Mouse (Mus musculus) kidney, embryonic 14.5 days (tissue): Measurements from ENCODE around the gene Stxbp5. TPM values are rescaled to one million over a fixed set of nuclear protein-coding genes. Genes with fewer than 3 reads are reported as not detected.

ENCODE experiments used
- ATAC-seq: fragments of 200-750 bp; cut with Nextera tagmentation; 2 replicates; pipeline ENCODE4 v1.8.0; 2017; ENCODE audit warnings: moderate number of reproducible peaks, mild to moderate bottlenecking, moderate TSS enrichment, moderate library complexity; ENCODE audit not compliant: low FRiP score, low TSS enrichment
- H3K27ac ChIP-seq: fragments of 300-500 bp; sonication (generic); 2 replicates; pipeline ENCODE4 v1.5.1; 2014; ENCODE audit warnings: low read depth, mild to moderate bottlenecking, low read length, moderate library complexity, mixed read lengths
- H3K27me3 ChIP-seq: fragments of 300-500 bp; sonication (generic); 2 replicates; pipeline ENCODE4 v1.6.1; 2014; ENCODE audit warnings: mild to moderate bottlenecking, low read length; ENCODE audit not compliant: control insufficient read depth, insufficient read depth
- H3K36me3 ChIP-seq: fragments of 300-500 bp; sonication (generic); 2 replicates; pipeline ENCODE4 v1.6.1; 2014; ENCODE audit warnings: low read length, mixed read lengths; ENCODE audit not compliant: control insufficient read depth, insufficient read depth
- H3K4me1 ChIP-seq: fragments of 300-500 bp; sonication (generic); 2 replicates; pipeline ENCODE4 v1.6.1; 2014; ENCODE audit warnings: low read length, mixed read lengths; ENCODE audit not compliant: control insufficient read depth, insufficient read depth
- H3K4me2 ChIP-seq: fragments of 300-500 bp; sonication (generic); replicated peaks from 2 replicates; pipeline ENCODE4 v1.6.1; 2014; ENCODE audit warnings: low read depth, mild to moderate bottlenecking, low read length
- H3K4me3 ChIP-seq: fragments of 300-500 bp; sonication (generic); 2 replicates; pipeline ENCODE4 v1.5.1; 2014; ENCODE audit warnings: mild to moderate bottlenecking, low read length
- H3K9ac ChIP-seq: fragments of 300-500 bp; sonication (generic); 2 replicates; pipeline ENCODE4 v1.6.1; 2014; ENCODE audit warnings: low read depth, mild to moderate bottlenecking, low read length, moderate library complexity
- H3K9me3 ChIP-seq: fragments of 300-500 bp; sonication (generic); 2 replicates; pipeline ENCODE4 v1.6.1; 2016; ENCODE audit warnings: low read length; ENCODE audit not compliant: control insufficient read depth
- WGBS: fragments of 180-500 bp; shearing (Covaris S2); extraction: QIAGEN DNeasy Blood & Tissue Kit; methylation state at CpG from one replicate; pipeline ENCODE4 v1.1.7; 2014; 5-methylcytosine and 5-hydroxymethylcytosine counted together
- polyA plus RNA-seq: library from polyadenylated mRNA; unstranded; fragments of >200 nt; fragmentation: Nextera tagmentation; extraction: Ambion mirVana; gene quantifications from 2 replicates; pipeline ENCODE4 v1.2.1, GENCODE M21; 2014

Gene Stxbp5
- polyA plus RNA-seq, 1 experiment from 2014 or later = 6.9 TPM

DNA sequence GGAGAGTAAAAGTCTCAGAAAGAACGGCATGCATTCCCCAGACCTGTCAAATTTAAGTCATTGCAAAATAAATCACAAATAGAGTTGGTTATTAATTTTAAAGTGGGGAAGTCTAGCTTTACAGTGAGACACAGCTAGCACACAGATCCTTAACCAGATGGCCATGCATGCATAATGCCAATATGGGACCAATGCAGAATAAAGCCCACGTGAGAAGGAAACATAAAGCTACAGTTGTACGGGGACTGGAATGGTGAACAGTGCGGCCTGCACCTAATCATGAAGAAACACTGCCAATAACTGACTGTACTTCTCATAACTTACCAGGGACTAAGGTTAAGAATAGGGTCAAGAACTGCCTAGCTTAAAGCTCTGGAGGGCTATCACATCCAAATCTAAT lies 67.9 kb downstream of the Stxbp5 start:
- Histone ChIP-seq H3K4me2 (no peak overlapping the region), H3K36me3 (peaks cover 8% of the 10 kb centered on the region; the same call in 1 of the 2 replicates), H3K4me3 (no peak overlapping the region), H3K4me1 (no peaks in the 10 kb centered on the region), H3K27me3 (no peaks in the 10 kb centered on the region), H3K9ac (no peak overlapping the region), H3K9me3 (no peaks in the 10 kb centered on the region), H3K27ac (no peak overlapping the region)
- 85% methylated on average over 4 of the region's 4 CpGs for WGBS
- no peak for ATAC-seq

DNA sequence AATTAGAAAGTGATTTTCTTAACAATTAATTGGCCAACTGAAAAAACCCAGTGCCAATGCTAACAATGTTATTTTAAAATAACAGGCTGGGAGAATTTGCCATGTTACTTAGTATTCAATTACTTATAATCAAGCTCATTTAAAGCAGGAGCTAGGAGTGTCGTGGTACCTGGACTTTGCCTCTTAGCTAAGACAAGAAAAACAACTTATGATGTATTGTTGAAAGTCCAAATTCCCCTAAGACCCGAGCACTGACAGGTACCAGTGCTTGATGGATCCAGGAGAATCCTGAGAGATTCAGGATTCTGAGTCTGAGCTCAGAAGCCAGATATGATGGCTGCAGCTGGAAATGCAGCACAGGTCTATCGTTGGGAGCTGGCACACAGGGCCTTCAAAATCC lies 71.1 kb downstream of the Stxbp5 start:
- no peaks in the 10 kb centered on the region for H3K4me1 ChIP-seq

DNA sequence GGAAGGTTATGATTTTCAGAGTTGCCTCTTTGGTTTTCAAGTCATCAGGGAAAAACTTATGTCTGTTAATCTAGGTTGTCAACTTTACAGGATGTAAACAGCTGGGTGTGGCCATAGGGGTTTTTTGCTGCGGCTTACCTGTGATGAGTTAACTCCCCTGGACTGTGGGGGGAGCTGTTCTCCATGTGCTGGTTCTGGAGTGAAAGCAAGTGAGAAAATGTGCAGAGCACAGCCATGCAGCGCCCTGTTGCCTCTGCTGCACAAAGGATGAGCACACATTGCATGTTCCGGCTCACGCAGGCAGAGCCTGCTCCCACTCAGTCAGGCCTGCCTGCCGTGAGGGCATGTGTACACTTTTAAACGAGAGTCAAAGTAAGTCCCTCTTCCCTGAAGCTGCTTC lies 79.6 kb downstream of the Stxbp5 start:
- no peaks in the 10 kb centered on the region for H3K9me3 ChIP-seq
- no peaks in the 10 kb centered on the region for H3K27me3 ChIP-seq
- H3K9ac ChIP-seq = no peak overlapping the region
- no peak overlapping the region for H3K27ac ChIP-seq
- WGBS = 63% methylated on average over 6 of the region's 6 CpGs
- no peak overlapping the region for H3K4me3 ChIP-seq
- H3K4me2 ChIP-seq = no peak overlapping the region
- no peak for ATAC-seq
- H3K4me1 ChIP-seq = no peaks in the 10 kb centered on the region
- no peaks in the 10 kb centered on the region; the same call in 1 of the 2 replicates for H3K36me3 ChIP-seq

More for the DNA sequence above, 71.1 kb downstream of the Stxbp5 start:
- Histone ChIP-seq H3K9ac (no peak overlapping the region), H3K9me3 (no peaks in the 10 kb centered on the region), H3K4me3 (no peak overlapping the region), H3K36me3 (peaks cover 8% of the 10 kb centered on the region; the same call in 1 of the 2 replicates), H3K27me3 (no peaks in the 10 kb centered on the region), H3K27ac (no peak overlapping the region), H3K4me2 (no peak overlapping the region)
- no peak for ATAC-seq
- 89% methylated on average over 3 of the region's 3 CpGs for WGBS

DNA sequence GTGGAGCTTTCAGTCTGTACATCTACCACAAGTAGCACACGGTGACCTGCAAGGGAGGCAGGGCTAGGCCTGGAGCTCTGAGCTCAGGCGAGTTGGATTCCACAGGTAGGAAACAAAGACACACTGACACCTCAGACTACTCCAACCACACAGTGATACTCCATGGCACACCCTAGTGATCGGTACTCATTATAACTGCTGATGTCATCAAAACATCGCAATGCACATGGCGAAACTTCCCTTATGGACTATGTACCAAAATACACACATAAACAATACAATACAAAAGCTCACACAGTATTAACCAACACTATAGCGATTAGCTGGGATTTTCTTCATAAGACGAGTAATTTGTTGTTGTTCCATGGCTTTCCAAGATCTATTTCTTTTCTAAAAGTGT lies 82.3 kb downstream of the Stxbp5 start:
- Histone ChIP-seq H3K9me3 (no peaks in the 10 kb centered on the region), H3K9ac (no peak overlapping the region), H3K27ac (no peak overlapping the region), H3K4me3 (no peak overlapping the region), H3K36me3 (no peaks in the 10 kb centered on the region; the same call in 1 of the 2 replicates), H3K4me2 (no peak overlapping the region), H3K4me1 (no peaks in the 10 kb centered on the region), H3K27me3 (no peaks in the 10 kb centered on the region)
- 93% methylated on average over 7 of the region's 7 CpGs for WGBS
- ATAC-seq = no peak

DNA sequence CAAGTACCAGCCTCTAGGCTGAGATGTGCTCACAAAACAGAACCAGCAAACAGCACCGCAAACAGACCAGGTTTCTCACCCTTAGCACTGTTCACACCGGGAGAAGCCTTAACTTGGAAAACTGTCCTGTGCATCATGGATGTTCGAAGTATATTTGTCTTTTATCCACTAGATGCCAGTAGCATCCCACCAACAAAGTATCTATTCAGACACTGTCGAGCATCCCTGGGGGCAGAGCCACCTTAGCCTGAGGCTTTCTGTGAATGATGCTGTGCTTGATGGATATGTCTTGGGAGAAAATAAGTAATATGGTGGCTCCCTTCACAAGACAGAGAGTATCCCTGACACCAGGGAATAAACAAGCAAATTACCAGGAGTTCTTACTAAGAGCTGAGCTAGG lies 87.0 kb downstream of the Stxbp5 start:
- ATAC-seq = no peak
- Histone ChIP-seq H3K27me3 (no peaks in the 10 kb centered on the region), H3K27ac (no peak overlapping the region), H3K4me2 (no peak overlapping the region), H3K4me3 (no peak overlapping the region), H3K36me3 (no peaks in the 10 kb centered on the region; the same call in 1 of the 2 replicates), H3K9me3 (no peaks in the 10 kb centered on the region), H3K4me1 (no peaks in the 10 kb centered on the region), H3K9ac (no peak overlapping the region)
- WGBS = 78% methylated on average over 4 of the region's 4 CpGs

DNA sequence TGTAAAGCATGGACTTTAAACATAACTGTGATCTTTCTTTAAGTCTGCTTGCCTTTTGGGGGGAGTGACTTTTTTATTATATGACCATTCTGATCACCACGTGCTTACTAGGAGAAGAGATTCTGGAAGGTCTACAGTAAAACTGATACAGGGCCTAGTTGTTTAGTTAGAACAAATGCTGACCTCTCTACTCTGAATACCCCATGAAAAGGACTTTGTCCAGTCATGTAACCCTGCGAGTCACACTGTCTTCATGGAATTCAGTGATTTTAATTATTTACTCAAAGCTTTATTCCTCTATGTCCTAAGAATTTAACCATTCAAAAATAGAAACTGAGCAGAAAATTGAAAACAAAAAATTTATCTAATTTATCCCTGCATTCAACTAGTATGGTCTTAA lies 93.3 kb downstream of the Stxbp5 start:
- H3K4me3 ChIP-seq = no peak overlapping the region
- H3K4me2 ChIP-seq = no peak overlapping the region
- 89% methylated on average over 2 of the region's 2 CpGs for WGBS
- no peak overlapping the region for H3K9ac ChIP-seq
- no peaks in the 10 kb centered on the region for H3K4me1 ChIP-seq
- ATAC-seq = no peak
- H3K36me3 ChIP-seq = no peaks in the 10 kb centered on the region
- no peaks in the 10 kb centered on the region for H3K27me3 ChIP-seq
- H3K27ac ChIP-seq = no peak overlapping the region
- H3K9me3 ChIP-seq = no peaks in the 10 kb centered on the region

DNA sequence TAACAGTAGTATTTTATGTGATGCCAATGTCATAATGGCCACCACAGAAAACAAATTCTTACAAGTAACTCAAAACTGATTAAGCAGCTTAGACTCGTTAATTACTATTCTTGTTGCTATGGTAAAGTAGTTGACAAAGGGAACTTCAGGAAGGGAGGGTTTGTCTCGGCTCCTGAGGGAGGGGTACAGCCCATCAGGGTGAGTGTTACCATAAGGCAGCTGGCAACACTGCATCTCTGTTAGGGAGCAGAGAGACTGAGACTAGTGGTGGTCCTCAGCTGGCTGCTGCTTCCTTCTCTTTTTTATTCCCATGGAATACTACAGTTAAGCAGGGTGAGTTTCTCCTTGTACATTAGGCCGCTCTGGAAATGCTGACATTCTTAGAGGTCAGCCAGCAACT lies 95.5 kb downstream of the Stxbp5 start:
- Histone ChIP-seq H3K9ac (no peak overlapping the region), H3K9me3 (no peaks in the 10 kb centered on the region), H3K36me3 (no peaks in the 10 kb centered on the region), H3K4me2 (no peak overlapping the region), H3K4me3 (no peak overlapping the region), H3K4me1 (no peaks in the 10 kb centered on the region), H3K27me3 (no peaks in the 10 kb centered on the region), H3K27ac (no peak overlapping the region)
- WGBS = 62% methylated on average over 3 of the region's 3 CpGs
- ATAC-seq = no peak

DNA sequence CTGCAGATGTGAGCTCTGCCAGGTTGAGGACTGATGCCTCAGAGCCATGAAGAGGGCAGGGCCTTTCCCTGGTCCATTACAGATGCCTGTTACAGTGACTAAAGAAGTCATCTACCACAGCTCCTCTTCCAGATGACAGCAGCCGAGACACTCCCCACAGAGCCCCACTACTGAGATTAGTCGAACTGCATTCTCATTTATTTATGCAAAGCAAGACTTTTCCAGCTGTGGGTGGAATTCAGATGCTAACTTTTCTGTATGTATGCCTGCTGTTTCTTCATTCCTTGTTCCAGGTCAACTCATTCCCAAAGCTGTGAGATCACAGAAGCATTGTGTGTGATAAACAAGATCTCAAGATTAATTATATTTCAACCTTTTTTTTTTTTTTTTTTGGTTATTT lies 97.8 kb downstream of the Stxbp5 start:
- no peak overlapping the region for H3K4me2 ChIP-seq
- WGBS = 71% methylated on average over 2 of the region's 2 CpGs
- no peak for ATAC-seq

DNA sequence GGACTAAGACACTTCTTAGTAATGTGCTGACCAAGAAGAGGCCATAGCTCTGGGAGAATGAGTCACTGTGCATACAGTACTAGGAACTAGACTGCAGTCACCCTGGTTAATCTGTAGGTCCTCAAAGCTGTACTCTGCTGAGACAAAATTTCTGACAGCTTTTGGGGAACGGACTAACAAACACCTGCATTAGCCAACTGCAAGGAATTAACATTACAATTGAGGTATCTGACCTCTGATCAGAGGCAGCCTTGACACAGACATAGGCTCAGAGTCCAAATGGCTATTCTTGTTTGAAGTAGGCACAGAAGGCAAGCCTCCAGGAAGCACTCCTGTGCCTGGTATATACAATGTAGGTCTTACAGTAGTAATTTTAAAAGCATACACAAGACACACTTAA lies 99.3 kb downstream of the Stxbp5 start:
- H3K4me3 ChIP-seq = no peak overlapping the region
- H3K27ac ChIP-seq = no peak overlapping the region
- H3K4me2 ChIP-seq = no peak overlapping the region
- no peaks in the 10 kb centered on the region for H3K27me3 ChIP-seq
- H3K9me3 ChIP-seq = no peaks in the 10 kb centered on the region
- H3K9ac ChIP-seq = no peak overlapping the region
- H3K36me3 ChIP-seq = peaks cover 5% of the 10 kb centered on the region; the same call in 1 of the 2 replicates
- WGBS = 88% methylated on average over 1 of the region's 1 CpGs
- ATAC-seq = no peak
- H3K4me1 ChIP-seq = no peaks in the 10 kb centered on the region

More for the DNA sequence above, 97.8 kb downstream of the Stxbp5 start:
- Histone ChIP-seq H3K9me3 (no peaks in the 10 kb centered on the region), H3K9ac (no peak overlapping the region), H3K4me3 (no peak overlapping the region), H3K36me3 (no peaks in the 10 kb centered on the region), H3K27ac (no peak overlapping the region), H3K4me1 (no peaks in the 10 kb centered on the region), H3K27me3 (no peaks in the 10 kb centered on the region)
